Mouse (Mus musculus) megakaryocyte progenitor cell, adult 5-6 weeks (primary cell): ENCODE measurements around the gene Npas2. TPM values are rescaled to one million over a fixed set of nuclear protein-coding genes. Genes with fewer than 3 reads are reported as not detected.

ENCODE experiments used
- ATAC-seq: replicated peaks from 2 replicates; pipeline ENCODE4 v1.8.0; 2016; ENCODE audit warnings: mild to moderate bottlenecking, moderate TSS enrichment, inconsistent platforms; ENCODE audit not compliant: poor library complexity
- total RNA-seq, 2 experiments: library from RNA; stranded (forward) in 1 of 2; stranded (reverse) in 1 of 2; fragments of 157-497, 149-512 nt in 1 of 2; fragments of 200-1000 nt in 1 of 2; gene quantifications; 2 replicates each; pipeline versions ENCODE4 v1.2.3 to v1.2.4; 2015 to 2017

Gene Npas2
- 0.07 TPM in 1 of 2 replicates, not detected in the other for total RNA-seq (2015)
- total RNA-seq (2017) = not detected in 2 replicates

DNA sequence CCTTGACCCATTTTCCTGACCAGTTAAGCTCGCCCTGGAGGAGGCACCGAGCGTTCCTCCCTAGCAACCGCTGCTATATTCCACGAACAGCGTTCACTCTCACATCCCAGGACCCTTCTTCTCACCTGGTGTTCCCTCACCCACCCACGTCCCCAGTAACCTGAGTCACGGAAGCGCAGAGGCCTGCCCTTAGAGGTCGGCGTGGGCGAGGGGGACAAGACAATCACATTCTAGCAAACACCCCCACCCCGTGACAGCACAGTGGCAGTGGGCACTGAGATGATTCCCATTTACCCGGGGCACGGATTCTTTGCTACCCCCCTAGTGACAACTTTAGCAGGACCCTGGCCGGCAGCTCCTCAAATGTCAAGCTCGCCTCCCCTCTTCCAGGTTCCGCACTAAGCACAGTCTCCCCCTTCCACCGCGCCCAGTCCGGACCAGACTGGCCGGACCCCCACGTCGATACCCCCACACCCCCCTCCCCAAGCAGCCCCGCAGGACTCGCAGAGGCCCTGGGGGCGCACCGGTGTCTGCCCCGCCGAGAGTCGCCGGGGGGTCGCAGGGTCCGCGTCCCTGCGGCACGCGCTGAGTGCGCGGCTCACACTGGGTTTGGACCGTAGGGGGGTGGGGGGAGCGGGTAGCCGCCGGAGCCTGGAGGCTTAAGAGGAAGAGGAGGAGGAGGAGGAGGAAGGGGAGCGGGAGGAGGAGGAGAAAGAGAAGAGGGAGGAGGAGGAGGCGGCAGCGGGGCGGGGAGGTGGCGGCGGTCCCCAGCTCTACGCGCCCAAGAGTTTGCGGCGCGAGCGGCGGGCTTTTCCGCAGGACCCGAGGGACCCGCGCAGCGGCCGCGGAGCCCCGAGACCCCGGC, at the start of gene Npas2:
Gene Npas2, plus strand, starts transcription at position 735 of the 865 bp plus-strand sequence.
- no peak for ATAC-seq

DNA sequence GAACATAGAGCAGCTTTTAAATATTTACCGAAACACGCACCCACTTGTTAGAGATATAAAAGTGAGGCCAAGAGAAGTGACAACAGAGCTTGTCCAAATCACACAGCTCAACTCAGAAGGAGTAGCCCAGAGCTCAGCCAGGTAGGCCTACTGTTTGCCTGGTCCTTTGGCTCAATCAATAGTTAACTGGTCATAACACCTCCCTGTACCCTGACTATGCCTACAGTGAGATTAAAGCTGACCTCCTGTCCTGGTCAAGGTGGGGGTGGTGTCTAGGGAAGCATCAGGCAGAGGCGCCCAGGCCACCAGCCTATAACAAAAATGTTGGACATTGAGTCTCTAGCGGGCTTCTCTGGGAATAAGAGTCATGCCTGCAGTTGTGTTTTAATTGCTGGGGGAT, 36.8 kb upstream of the Npas2 start:
- ATAC-seq = no peak

DNA sequence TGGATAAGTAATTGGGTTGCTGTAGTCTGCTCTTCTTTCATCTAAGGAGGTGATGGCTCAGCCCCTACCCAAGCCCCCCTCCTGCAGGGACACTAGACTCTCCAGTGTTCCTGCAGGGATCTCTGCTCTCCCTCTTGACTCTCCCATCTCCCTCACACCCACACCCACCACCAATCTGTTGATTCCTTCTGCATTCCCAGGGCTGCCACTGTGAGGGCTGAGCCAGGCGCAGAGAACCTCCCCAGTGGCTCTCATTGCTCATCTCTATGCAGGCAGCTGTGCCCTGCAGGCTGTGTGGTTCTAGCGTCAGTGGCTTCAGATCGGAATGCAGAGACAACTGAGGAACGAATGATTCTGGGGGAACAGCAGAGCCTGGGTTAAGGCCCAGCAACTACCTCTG, 33.4 kb upstream of the Npas2 start:
- no peak for ATAC-seq

DNA sequence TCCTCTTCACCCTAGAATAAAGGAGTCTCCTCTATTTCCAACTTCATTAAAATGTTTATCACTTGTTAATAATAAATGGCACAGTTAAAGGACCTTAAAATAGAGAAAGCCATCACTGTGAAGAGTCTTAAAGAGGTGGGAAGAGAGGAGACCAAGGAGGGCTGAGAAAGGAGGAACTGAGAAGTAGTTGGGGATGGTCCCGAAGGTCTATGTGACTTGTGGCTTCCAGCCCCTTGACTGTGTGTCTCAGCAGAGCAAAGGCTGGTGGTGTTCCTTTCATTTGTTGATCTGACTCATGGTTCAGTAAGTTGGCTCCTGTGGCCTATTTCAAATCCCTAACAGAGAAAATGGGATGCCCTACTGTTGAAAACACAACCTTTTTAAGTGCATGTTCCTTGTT, 30.5 kb upstream of the Npas2 start:
- no peak for ATAC-seq

DNA sequence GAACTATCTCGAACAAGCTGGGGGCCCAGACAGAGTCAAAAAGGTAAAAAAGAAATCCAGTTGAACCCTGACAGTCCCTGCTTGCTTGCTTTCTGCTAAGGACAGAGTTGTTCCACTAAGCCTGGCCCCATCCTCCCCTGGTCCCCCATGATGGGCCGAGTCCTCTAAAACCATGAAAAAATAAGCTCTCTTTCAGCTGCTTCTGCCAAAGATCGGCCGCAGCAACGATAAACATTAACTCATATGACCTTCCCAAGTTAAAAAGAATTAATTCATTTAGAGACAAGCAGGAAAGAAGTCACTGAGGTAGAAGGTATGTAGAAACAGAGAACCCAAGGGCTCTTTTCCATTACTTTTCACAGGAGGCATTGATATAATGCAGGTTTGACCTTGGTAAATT, 16.8 kb upstream of the Npas2 start:
- ATAC-seq = no peak

DNA sequence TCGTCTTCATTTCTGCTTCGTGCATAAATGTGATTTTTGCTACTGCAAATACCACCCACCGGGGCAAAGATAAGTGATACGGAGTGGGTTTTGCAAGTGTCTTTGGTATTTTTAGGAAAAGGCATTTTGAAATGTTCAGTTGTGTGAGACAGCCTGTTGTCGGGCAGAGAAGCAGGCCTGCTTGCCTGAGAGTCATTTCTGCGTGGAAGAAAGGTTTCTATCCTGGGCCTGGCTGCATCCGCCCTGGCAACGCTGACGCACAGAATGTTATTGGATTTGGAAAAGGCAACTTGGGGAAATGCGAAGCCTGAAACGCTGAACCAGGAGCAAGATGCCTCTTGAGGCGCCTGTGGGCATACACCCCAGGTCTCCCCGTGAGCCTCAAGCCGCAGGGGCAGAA, 16.3 kb upstream of the Npas2 start:
- ATAC-seq = no peak

DNA sequence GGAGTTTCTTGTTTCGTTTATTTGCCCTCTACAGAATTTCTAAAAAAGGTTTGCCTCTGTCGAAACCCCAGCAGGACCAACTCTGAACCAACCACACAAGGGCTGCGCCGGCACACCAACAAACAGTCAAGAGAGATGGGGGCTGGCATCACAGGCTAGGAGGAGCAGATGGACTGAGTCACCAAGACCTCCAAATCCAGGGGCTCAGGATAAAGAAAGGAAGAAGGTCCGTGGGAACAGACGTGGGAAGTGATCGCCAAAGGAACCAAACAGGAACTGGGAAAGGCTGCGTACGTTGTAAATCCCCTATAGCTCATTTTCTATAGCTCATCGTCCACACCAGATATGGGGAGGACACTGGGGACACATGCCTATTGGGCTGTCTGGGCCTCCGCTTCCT, 13.7 kb upstream of the Npas2 start:
- no peak for ATAC-seq

DNA sequence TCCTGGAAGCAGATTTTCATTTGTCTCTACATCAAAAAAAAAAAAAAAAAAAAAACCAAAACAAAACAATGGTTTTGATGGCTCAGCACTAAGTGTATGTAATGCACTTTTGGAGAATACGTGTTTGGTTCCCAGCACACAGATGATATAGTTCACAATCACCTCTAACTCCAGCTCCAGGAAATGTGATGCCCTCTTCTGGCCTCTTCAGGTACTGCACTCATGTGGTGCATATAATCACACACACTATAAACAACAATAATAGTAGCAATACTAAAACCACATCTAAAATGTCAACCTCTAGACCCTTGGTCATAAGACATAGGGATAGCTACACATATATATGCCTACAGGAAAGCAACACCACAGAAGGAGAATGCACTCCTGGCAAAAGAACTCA, 13.0 kb upstream of the Npas2 start:
- ATAC-seq = no peak

DNA sequence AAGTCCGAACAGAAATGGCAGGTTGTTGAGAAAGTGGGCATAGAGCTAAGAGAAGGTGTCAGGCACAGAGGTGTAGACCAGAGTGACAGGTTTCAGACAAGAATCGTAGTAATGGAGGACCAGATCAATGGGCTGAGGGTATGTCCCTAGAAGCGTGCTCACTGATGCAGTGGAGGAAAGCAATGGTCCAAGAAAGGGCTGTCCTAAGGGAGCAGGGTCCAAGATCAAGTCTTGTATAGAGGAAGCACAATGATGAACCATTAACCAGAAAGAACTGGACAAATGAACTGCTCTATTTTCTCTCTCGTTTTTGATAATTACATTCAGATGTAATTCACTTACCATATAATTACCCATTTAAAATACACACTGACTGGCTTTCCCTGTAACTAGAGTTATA, 11.6 kb upstream of the Npas2 start:
- no peak for ATAC-seq

DNA sequence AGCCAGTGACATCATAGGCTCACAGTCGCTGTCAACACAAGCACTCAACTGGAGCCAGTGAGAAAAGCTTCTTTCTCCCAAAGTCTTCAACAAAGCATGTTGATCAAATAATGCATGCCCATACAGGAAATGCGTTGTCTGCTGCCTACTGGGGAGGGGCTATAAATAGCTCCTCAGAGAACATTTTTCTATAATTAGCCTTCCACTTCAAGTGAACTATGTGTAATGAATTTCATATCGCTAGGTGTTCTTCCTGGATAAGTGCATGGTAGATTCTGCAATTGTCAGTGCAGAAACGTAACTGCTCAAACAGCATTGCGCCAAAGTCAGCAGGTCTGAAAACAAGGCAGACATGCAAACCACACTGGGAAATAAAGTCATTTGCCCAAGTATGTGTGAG, 7.7 kb upstream of the Npas2 start:
- ATAC-seq = no peak

DNA sequence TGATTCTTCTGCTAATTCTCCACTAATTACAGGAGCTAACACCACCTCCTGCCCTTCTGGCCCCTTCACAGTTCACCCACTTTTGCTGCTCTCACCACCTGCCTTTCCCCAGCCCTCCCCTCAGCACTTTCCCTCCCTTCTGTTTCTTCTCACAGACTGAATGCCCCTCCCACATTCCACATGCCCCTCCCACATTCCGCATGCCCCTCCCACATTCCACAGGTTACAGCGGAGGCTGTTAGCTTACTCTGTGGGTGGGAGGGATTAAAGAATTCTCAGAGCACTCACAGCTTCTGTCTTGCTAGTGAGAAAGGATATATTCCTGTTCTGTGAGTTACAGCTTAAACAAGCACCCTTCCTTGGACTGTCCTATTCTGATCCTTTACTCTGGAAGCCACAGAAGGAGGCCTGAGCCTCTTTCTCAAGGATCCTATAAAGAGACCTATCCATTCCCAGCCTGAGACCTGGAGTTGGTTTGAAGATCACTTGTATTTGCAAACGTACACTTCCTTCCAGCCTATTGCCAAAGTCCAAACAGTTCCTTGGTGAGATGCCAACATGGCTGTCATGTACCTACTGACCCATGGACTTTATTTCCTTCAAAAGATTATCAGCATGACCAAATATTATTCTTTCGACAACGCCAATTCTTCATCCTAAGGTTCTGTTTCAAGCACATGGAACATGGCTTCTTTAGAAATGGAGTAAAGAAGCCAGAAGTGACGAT, 6.7 kb upstream of the Npas2 start:
- ATAC-seq = no peak

DNA sequence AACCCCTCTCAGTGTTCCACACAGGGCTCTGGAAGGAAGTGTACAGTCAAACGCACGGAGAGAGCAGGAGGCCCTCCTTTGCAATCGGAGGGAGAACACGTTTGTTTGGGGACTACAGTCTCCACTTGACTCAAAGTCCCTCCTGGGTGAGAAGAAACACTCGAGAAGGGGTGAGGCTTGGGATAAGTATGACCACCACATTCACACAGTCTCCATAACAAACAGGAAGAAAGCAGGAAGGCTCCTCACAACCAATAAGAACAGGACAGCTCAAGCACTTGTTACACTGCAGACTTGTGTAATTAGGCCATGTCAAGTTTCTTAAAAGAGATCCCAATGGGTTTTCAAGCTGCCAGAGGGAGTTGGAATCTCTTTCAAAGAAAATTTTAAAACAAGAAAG, 2.4 kb upstream of the Npas2 start:
- ATAC-seq = no peak

DNA sequence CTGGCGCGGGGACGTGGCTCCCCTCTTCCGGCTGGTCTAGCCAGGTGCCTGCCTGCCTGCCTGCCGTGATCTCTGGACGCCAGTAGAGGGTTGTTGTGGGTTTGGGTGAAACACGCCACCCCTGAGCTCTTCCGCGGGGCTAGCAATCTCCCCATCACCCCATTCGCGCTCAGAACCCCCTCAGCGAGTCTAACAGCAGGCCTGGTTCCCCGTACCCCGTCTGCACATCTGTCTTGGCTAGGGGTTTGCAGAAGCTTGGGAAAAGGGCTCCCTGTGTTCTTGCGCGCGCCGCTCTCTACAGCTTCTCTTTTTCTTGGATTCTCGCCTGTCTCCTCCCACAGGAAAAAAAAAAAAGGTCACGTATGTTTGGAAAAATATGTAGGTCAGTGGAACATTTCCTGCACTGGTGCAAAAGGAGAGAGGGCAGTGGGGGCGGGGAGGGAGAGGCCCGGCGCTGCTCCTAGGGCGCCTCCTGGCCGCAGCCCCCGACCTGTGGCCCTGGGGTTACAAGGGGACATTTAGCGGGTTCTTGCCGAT, 1.0 kb upstream of the Npas2 start:
- no peak for ATAC-seq

DNA sequence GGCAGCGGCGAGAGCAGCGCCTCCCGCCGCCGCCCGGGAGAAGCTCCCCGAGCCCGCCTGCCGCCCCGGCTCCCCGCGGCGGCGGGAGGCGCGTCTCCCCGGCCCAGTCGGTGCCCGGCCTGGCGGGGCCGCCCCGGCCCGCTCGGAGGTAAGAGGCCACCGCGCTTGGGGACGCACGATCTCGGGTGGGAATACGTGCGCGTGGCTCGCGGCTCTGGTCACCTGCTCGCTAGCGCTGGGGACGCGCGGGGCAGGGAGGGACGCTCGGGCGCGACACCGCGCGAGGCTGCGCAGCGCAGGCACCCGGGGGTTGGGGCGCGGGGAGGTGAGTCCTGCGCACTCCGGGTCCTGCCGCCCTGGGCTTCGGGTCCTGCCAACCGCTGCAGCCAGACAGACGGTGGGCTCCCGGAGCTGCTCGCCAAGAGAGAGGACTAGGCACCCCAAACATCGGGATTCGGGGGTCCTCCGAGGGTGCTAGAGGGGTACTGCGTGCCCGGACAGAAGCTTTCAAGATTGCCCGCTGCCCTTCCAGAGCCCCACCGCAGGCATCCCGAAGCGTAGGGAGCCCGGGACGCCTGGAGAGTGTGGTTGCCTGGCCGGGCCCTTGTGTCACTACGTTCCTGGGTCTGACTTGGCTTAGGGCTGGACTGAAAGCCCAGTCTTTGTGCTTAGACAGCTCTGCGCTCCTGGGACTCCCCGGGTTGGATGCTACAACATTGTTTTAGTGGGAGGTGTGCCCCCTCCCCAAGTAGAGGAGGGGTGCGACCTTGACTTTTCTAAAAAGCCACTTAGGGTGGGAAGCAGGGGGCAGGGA, 538 bp downstream of the Npas2 start:
- ATAC-seq = no peak

DNA sequence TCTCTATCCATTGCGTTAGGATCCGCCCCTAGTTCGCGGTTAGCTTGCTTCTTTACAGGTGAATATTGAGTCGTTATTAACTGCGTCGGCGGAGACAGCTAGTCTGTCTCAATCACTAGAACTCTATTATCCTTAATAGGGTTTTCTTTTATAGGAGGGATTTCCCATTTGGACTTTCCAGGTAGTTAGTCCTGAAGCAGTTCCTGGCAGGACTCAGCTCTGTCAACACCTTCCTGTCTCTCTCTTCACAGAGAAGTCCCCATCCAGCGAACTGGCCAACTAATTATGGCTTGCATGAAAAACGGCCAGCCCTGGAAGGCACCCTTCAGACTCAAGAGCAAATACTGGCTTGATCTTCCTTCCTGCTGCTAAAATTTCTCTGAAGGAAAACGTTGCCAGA, 1.4 kb downstream of the Npas2 start:
- no peak for ATAC-seq

DNA sequence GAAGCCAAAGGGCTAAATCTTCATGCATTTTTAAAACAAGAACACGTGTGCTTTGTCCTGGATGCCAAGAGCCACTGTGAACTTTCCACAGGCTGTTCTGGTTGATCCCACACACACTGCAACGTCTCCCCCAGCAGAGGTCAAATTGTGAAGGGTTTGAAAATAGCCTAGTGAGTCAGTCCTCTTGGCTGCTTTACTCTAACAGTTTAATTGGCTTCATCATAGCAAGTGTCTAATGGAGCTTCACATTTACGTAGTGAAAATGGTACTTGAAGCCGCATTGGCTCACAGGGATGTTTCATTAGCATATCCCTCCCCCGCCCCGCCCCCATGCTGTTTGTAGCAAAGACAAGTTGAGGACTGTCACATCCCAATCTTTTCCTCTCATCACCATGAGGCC, 2.6 kb downstream of the Npas2 start:
- no peak for ATAC-seq

DNA sequence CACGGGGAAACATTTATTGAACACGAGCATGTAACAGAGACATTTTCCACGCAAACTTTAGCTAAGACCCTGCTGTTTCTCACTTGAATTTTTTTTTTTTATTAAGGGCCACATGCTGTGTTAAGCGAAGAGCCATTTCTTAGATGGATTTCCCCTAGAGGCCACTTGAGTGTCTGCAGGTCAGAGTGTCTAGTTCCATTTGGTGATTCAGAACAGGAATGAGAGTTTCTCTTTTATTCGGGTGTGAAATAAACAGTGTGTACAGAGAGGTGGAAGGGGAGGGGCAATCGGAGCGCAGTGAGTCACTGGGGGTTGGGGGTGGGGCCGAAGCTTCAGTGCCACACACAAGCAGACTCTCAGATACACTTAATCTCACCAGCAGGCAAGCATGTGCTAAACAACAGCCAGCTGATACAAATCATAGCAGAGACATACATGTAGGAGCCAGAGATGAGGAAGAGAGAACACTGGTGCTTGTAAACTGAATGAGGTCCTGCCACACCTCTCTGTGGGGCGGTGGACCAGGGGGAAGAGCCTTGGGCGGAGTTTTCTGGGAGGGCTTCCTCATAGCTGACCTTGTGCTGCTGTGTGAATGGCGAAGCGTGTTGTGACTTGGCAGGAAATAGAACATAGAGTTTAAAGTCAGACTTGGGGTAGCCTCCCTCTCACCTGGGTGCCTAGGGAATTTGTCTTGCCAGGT, 3.3 kb downstream of the Npas2 start:
- ATAC-seq = peak; percentile 64

DNA sequence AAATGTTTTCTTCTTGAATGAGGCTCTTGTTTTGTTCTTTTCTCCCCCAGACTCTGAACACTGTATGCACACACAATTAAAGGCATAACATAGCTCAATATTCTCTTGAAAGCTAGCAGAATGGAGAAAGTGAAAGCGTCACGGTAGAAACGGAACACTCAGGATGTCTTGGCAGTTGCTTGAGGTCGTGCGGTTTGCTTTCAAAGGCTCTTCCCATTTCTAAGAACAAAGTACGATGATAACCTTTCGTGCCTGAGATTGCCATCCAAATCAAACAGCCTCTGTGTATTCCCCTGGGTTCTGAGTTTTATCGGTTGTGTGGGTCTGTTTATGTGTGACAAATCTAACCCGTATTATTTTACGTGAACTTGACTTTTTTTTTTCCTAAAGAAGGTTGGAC, 11.5 kb downstream of the Npas2 start:
- ATAC-seq = peak; percentile 56

DNA sequence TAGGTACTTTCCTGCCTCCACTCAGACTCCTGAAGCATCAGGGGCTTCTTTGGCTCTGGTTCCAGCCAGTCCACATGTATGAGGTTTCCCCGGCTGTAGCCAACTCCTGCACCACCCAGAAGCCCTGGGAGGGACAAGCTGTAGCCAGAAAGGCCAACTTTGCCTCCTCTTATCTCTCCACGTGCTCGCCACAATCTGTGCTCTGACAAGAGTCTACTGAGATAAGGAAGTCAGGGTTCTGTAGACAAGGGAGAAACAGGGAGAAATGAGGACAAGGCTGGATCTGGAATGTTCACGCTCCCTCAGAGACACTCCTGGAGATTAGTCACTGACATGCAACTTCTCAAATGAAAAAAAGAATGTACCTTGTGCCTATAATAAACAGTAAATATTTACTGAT, 12.2 kb downstream of the Npas2 start:
- no peak for ATAC-seq

DNA sequence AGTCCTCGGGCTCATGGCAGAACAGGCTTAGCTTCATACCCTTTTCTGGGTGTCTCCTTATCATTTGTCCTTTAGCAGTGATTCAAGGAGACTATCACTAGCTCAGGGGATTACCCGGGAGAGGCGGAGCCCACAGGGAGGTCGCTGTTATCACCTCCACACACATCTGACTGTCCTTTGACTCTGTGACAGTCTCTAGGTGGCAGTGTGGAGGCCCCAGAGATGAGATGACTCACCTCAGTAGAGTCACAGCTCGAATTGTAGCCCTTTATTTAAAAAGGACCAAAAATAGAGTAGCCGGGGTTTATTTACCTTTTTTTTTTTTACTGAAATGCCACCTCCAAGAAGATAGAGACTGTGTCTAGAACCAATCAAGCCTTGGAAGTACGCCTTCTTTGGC, 13.4 kb downstream of the Npas2 start:
- peak; percentile 84 for ATAC-seq

DNA sequence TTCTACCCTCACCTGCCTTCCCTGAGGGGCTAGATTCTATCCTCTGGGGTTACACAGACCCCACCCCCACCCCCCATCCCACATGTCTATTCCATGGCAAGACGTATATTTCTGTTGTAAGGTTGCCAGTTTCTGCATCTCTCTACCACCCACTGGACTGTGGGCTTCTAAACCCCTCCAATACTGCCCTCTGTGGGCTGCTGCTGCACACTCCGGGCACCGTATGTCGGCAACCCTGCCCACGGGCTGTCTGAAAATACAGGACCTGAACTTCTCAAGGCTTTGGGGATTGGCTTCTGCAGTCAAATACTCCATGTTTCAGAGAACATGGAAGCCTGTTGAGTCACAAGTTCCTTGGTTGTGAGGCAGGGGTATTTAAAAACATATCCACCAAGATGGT, 17.4 kb downstream of the Npas2 start:
- ATAC-seq = peak; percentile 63
